Mouse (Mus musculus) adrenal gland (tissue): ENCODE results near the gene Ppil4.

ENCODE experiments used
- intact Hi-C: fragments of 180-260 bp; cut with DNase I; formaldehyde crosslinking; loops from one replicate; pipeline ENCODE4 v1.15.1; 2025
- microRNA-seq, 2 experiments: library from miRNA; unstranded; fragments of <30 nt; microRNA quantifications; one replicate each; pipeline ENCODE4; 2019

The Ppil4 gene

GRCm38 (mm10) chr10:7860494-7860893, 67.8 kb downstream of the Ppil4 start:
- intact Hi-C loops: no loop called here

GRCm38 (mm10) chr10:7861259-7861936, 68.7 kb downstream of the Ppil4 start:
- intact Hi-C loops: no loop called here

GRCm38 (mm10) chr10:7861937-7862657, 69.4 kb downstream of the Ppil4 start:
- intact Hi-C loops: no loop called here

- intact Hi-C loops: no loop called here
These were observed 70.7 kb downstream of the Ppil4 start for GRCm38 (mm10) chr10:7863411-7863810.

GRCm38 (mm10) chr10:7864184-7864583, 71.5 kb downstream of the Ppil4 start:
- intact Hi-C loops: no loop called here

- intact Hi-C loops: no loop called here
These were observed 72.1 kb downstream of the Ppil4 start for GRCm38 (mm10) chr10:7864806-7865205.

GRCm38 (mm10) chr10:7866762-7867665, 74.3 kb downstream of the Ppil4 start:
- intact Hi-C loops: no loop called here

GRCm38 (mm10) chr10:7867666-7868030, 75.0 kb downstream of the Ppil4 start:
- intact Hi-C loops: no loop called here

- intact Hi-C loops: no loop called here
These were observed 77.1 kb downstream of the Ppil4 start for GRCm38 (mm10) chr10:7869746-7870145.

- intact Hi-C loops: no loop called here
These were observed 78.1 kb downstream of the Ppil4 start for GRCm38 (mm10) chr10:7870571-7871315.

- intact Hi-C loops: no loop called here
These were observed 78.8 kb downstream of the Ppil4 start for GRCm38 (mm10) chr10:7871381-7872020.

Small RNA genes lying within 50 kb of the gene (microRNA-seq; reads per million reads assigned to microRNA genes)
- 0.92 to 3.0 reads per million in 2 experiments for gene Mir5104
